Mouse (Mus musculus): ENCODE measurements around the gene Map7.

The Map7 gene

GRCm38 (mm10) chr10:20149835-20150355, 1.6 kb downstream of the Map7 start:
- peak in 1 of 2 experiments; percentile 75 for DNase-seq (ENCODE audit: inconsistent age in 2 of 2, low spot score in 1 of 2)

GRCm38 (mm10) chr10:20152131-20152530, 3.9 kb downstream of the Map7 start:
- no peak for DNase-seq (ENCODE audit: inconsistent age in 2 of 2, low spot score in 1 of 2)

- no peak for DNase-seq (ENCODE audit: inconsistent age in 2 of 2, low spot score in 1 of 2)
Observed at GRCm38 (mm10) chr10:20153507-20153906, 5.2 kb downstream of the Map7 start.

GRCm38 (mm10) chr10:20155401-20155800, 7.1 kb downstream of the Map7 start:
- peak; percentile 32 to 43 for DNase-seq (ENCODE audit: inconsistent age in 2 of 2, low spot score in 1 of 2)

GRCm38 (mm10) chr10:20157021-20157726, 8.9 kb downstream of the Map7 start:
- DNase-seq (ENCODE audit: inconsistent age in 2 of 2, low spot score in 1 of 2) = no peak

GRCm38 (mm10) chr10:20158756-20159155, 10.5 kb downstream of the Map7 start:
- no peak for DNase-seq (ENCODE audit: inconsistent age in 2 of 2, low spot score in 1 of 2)

GRCm38 (mm10) chr10:20159308-20159707, 11.0 kb downstream of the Map7 start:
- DNase-seq (ENCODE audit: inconsistent age in 2 of 2, low spot score in 1 of 2) = no peak

- DNase-seq (ENCODE audit: inconsistent age in 2 of 2, low spot score in 1 of 2) = peak; percentile 28 to 60
Observed at GRCm38 (mm10) chr10:20160914-20161313, 12.6 kb downstream of the Map7 start.

- no peak for DNase-seq (ENCODE audit: inconsistent age in 2 of 2, low spot score in 1 of 2)
Observed at GRCm38 (mm10) chr10:20164810-20165209, 16.5 kb downstream of the Map7 start.

- DNase-seq (ENCODE audit: inconsistent age in 2 of 2, low spot score in 1 of 2) = no peak
Observed at GRCm38 (mm10) chr10:20166797-20167196, 18.5 kb downstream of the Map7 start.

- DNase-seq (ENCODE audit: inconsistent age in 2 of 2, low spot score in 1 of 2) = no peak
Observed at GRCm38 (mm10) chr10:20167467-20167866, 19.2 kb downstream of the Map7 start.

GRCm38 (mm10) chr10:20169182-20169674, 21.0 kb downstream of the Map7 start:
- no peak for DNase-seq (ENCODE audit: inconsistent age in 2 of 2, low spot score in 1 of 2)

GRCm38 (mm10) chr10:20169927-20170604, 21.8 kb downstream of the Map7 start:
- no peak for DNase-seq (ENCODE audit: inconsistent age in 2 of 2, low spot score in 1 of 2)

- peak; percentile 72 to 86 for DNase-seq (ENCODE audit: inconsistent age in 2 of 2, low spot score in 1 of 2)
Observed at GRCm38 (mm10) chr10:20170605-20171088, 22.4 kb downstream of the Map7 start.

GRCm38 (mm10) chr10:20171209-20171608, 22.9 kb downstream of the Map7 start:
- no peak for DNase-seq (ENCODE audit: inconsistent age in 2 of 2, low spot score in 1 of 2)

- no peak for DNase-seq (ENCODE audit: inconsistent age in 2 of 2, low spot score in 1 of 2)
Observed at GRCm38 (mm10) chr10:20171756-20172155, 23.5 kb downstream of the Map7 start.

GRCm38 (mm10) chr10:20173733-20174132, 25.5 kb downstream of the Map7 start:
- no peak for DNase-seq (ENCODE audit: inconsistent age in 2 of 2, low spot score in 1 of 2)

GRCm38 (mm10) chr10:20176054-20176453, 27.8 kb downstream of the Map7 start:
- no peak for DNase-seq (ENCODE audit: inconsistent age in 2 of 2, low spot score in 1 of 2)

GRCm38 (mm10) chr10:20178807-20179605, 30.7 kb downstream of the Map7 start:
- no peak for DNase-seq (ENCODE audit: inconsistent age in 2 of 2, low spot score in 1 of 2)

- DNase-seq (ENCODE audit: inconsistent age in 2 of 2, low spot score in 1 of 2) = no peak
Observed at GRCm38 (mm10) chr10:20181198-20181597, 32.9 kb downstream of the Map7 start.

Measured in adrenal gland, adult (tissue).